Mouse (Mus musculus) MEL (cell line): Measurements from ENCODE around the gene Aqp11. TPM values are rescaled to one million over a fixed set of nuclear protein-coding genes. Genes with fewer than 3 reads are reported as not detected.

Source experiments
- DNase-seq: peaks from one replicate; pipeline ENCODE4 v3.0.0; 2011; ENCODE audit warnings: low read depth, low spot score
- H3K27ac ChIP-seq: 2 replicates; pipeline ENCODE4 v1.5.1; 2012; ENCODE audit warnings: low read depth, mild to moderate bottlenecking, control low read depth, low read length, moderate library complexity; ENCODE audit not compliant: control insufficient read depth
- H3K27me3 ChIP-seq, 2 experiments: fragments of 150-350 bp in 1 of 2; sonication (generic) in 1 of 2; 2 replicates each; pipeline ENCODE4 v1.6.1; 2012; ENCODE audit warnings: low read length in 2 of 2, mild to moderate bottlenecking in 2 of 2, improper control_type of control experiment in 1 of 2, moderate library complexity in 1 of 2; ENCODE audit not compliant: insufficient read depth in 2 of 2, control insufficient read depth in 1 of 2
- H3K36me3 ChIP-seq, 2 experiments: 2 replicates each; pipeline ENCODE4 v1.6.1; 2012 to 2014; ENCODE audit warnings: low read length in 2 of 2, improper control_type of control experiment in 1 of 2, inconsistent platforms in 1 of 2, mild to moderate bottlenecking in 1 of 2; ENCODE audit not compliant: insufficient read depth in 2 of 2, control insufficient read depth in 1 of 2
- H3K4me1 ChIP-seq, 2 experiments: fragments of 150-350 bp in 1 of 2; sonication (generic) in 1 of 2; 2 replicates each; pipeline ENCODE4 v1.6.1; 2012; ENCODE audit warnings: low read length in 2 of 2, improper control_type of control experiment in 1 of 2, mild to moderate bottlenecking in 1 of 2; ENCODE audit not compliant: insufficient read depth in 2 of 2, control insufficient read depth in 1 of 2
- H3K4me3 ChIP-seq, 2 experiments: fragments of 150-350 bp in 1 of 2; sonication (generic) in 1 of 2; 2 replicates each; pipeline ENCODE4 v1.5.1; 2012; ENCODE audit warnings: low read depth in 2 of 2, low read length in 2 of 2, mild to moderate bottlenecking in 2 of 2, moderate library complexity in 2 of 2, control low read depth in 1 of 2, improper control_type of control experiment in 1 of 2; ENCODE audit not compliant: control insufficient read depth in 1 of 2, insufficient read depth in 1 of 2
- H3K79me2 ChIP-seq: 2 replicates; pipeline ENCODE4 v1.6.1; 2012; ENCODE audit warnings: mild to moderate bottlenecking, low read length, moderate library complexity; ENCODE audit not compliant: control insufficient read depth, poor library complexity, insufficient read depth
- H3K9ac ChIP-seq: 2 replicates; pipeline ENCODE4 v1.6.1; 2012; ENCODE audit warnings: low read depth, mild to moderate bottlenecking, control low read depth, low read length, moderate library complexity; ENCODE audit not compliant: control insufficient read depth, poor library complexity, severe bottlenecking
- H3K9me3 ChIP-seq: fragments of 150-350 bp; sonication (generic); replicated peaks from 2 replicates; pipeline ENCODE4 v1.6.1; 2012; ENCODE audit warnings: mild to moderate bottlenecking, low read length, improper control_type of control experiment, moderate library complexity; ENCODE audit not compliant: insufficient read depth
- E2F4 ChIP-seq: IDR thresholded peaks from 2 replicates; pipeline ENCODE4 v1.6.1; 2011; ENCODE audit warnings: low read depth, low read length, improper control_type of control experiment, borderline replicate concordance
- ETS1 ChIP-seq: IDR thresholded peaks from 2 replicates; pipeline ENCODE4 v1.6.1; 2012; ENCODE audit warnings: low read depth, mild to moderate bottlenecking, inconsistent platforms, low read length, improper control_type of control experiment, moderate library complexity
- GABPA ChIP-seq: IDR thresholded peaks from 2 replicates; pipeline ENCODE4 v1.6.1; 2012; ENCODE audit warnings: low read depth, mild to moderate bottlenecking, inconsistent platforms, low read length, improper control_type of control experiment, moderate library complexity
- HCFC1 ChIP-seq: IDR thresholded peaks from 2 replicates; pipeline ENCODE4 v1.6.1; 2012; ENCODE audit warnings: low read depth, mild to moderate bottlenecking, inconsistent platforms, low read length, improper control_type of control experiment, moderate library complexity
- MAFK ChIP-seq: IDR thresholded peaks from 2 replicates; pipeline ENCODE4 v1.6.1; 2011; ENCODE audit warnings: low read depth, mild to moderate bottlenecking, low read length, improper control_type of control experiment, borderline replicate concordance
- MAZ ChIP-seq: IDR thresholded peaks from 2 replicates; pipeline ENCODE4 v1.6.1; 2012; ENCODE audit warnings: low read depth, mild to moderate bottlenecking, inconsistent platforms, low read length, improper control_type of control experiment
- MYB ChIP-seq: IDR thresholded peaks from 2 replicates; pipeline ENCODE4 v1.6.1; 2011; ENCODE audit warnings: mild to moderate bottlenecking, low read depth, low read length, improper control_type of control experiment
- MYC ChIP-seq: IDR thresholded peaks from 2 replicates; pipeline ENCODE4 v1.6.1; 2011; ENCODE audit warnings: low read depth, mild to moderate bottlenecking, low read length, improper control_type of control experiment, moderate library complexity
- NELFE ChIP-seq: IDR thresholded peaks from 2 replicates; pipeline ENCODE4 v1.6.1; 2011; ENCODE audit warnings: low read depth, low read length, improper control_type of control experiment
- RAD21 ChIP-seq: IDR thresholded peaks from 2 replicates; pipeline ENCODE4 v1.6.1; 2011; ENCODE audit warnings: mild to moderate bottlenecking, low read depth, low read length, improper control_type of control experiment
- SIN3A ChIP-seq: IDR thresholded peaks from 2 replicates; pipeline ENCODE4 v1.6.1; 2012; ENCODE audit warnings: low read length, improper control_type of control experiment, inconsistent platforms
- TBP ChIP-seq: IDR thresholded peaks from 2 replicates; pipeline ENCODE4 v1.8.0; 2011; ENCODE audit warnings: low read depth, low read length, improper control_type of control experiment
- TCF12 ChIP-seq: IDR thresholded peaks from 2 replicates; pipeline ENCODE4 v1.6.1; 2014; ENCODE audit warnings: low read depth, mild to moderate bottlenecking, inconsistent platforms, low read length, improper control_type of control experiment, moderate library complexity
- USF1 ChIP-seq: IDR thresholded peaks from 2 replicates; pipeline ENCODE4 v1.6.1; 2014; ENCODE audit warnings: low read depth, mild to moderate bottlenecking, inconsistent platforms, low read length, improper control_type of control experiment, moderate library complexity
- ZMIZ1 ChIP-seq: IDR thresholded peaks from 2 replicates; pipeline ENCODE4 v1.6.1; 2012; ENCODE audit warnings: low read depth, mild to moderate bottlenecking, inconsistent platforms, low read length, improper control_type of control experiment, moderate library complexity
- polyA plus RNA-seq, 2 experiments: library from polyadenylated mRNA; stranded (reverse) in 1 of 2; unstranded in 1 of 2; fragments of >175 nt in 1 of 2; fragments of >200 nt in 1 of 2; gene quantifications; 2 replicates each; pipeline versions ENCODE4 v1.2.1 to v1.2.4; 2012; ENCODE audit warnings: low replicate concordance in 2 of 2, low read depth in 1 of 2; ENCODE audit not compliant: insufficient read length in 2 of 2, insufficient read depth in 1 of 2, missing spikeins in 1 of 2
- total RNA-seq: library from RNA; depleted of rRNA; stranded (reverse); fragments of 300-350 nt; gene quantifications from 2 replicates; pipeline ENCODE4 v1.2.3, GENCODE M21; 2012

The Aqp11 gene
- total and polyA plus RNA-seq, 3 experiments, result 0.89 to 3.9 TPM; not detected in 1

DNA sequence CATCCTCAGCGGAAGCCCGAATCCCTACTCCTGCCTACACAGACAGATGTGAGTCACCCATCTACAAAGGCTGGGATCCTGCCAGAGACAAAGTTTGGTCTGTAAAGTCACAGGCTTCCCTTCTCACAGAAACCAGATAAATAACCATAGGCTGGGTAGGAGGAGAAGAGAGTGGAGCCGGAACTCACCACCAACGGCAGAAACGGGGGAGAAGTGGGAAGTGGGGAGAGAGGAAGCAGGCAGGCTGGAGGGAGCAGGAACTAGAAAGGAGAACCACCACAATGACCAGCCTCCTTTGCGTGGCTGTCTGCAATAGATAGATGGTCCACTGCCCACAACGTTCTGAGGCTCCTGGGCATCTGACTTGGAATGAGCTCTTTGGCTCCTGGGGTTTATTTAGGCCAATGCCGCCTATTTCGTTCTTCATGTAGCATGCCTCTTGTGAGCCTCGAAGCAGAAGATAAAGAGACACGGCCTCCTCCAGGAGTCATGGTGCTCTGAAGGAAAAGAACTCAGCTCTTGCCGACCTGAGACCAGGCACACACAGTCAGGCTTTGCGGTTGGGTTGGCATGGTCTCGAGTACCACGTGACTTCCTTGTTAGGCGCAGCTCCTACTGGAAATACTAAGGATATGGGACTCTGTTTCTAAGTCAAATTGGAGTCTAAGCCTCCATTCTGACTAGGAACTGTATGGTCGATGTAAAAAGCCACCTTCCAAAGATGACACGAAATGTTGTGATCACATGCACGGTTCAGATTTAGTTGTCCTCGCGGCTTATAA is 27.3 kb upstream of the Aqp11 start (continued):
- TF ChIP-seq NELFE, result no peak
- no peak for TF ChIP-seq E2F4
- TF ChIP-seq MYC, result 0 out of 2 replicates have a peak, but pooled peaks have one; percentile 20
- 0 out of 2 replicates have a peak, but pooled peaks have one; percentile 44 for TF ChIP-seq TBP

DNA sequence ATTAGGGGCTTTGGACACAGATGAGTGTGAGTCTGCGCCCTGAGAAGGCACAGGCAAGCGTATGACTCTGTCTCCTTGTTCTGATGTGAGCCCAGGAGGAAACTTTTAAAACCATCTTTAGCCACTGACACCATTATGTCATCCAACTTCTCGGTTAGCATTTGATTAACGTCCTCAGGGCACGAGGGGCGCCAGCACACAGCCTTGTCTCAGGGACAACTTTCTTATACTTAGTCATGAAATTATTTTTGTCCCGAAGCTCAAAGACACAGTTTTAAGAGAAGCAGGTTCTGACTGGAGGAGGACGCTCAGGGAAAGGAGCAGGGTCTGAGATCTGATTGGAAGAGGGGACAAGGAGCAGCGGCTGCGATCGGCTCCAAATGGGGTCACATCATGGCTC is 26.5 kb upstream of the Aqp11 start:
- Histone ChIP-seq H3K27ac (no peak overlapping the region; the same call in 1 of the 2 replicates), H3K27me3 (no peaks in the 10 kb centered on the region), H3K79me2 (no peaks in the 10 kb centered on the region), H3K36me3 (peaks cover 0 to 7% of the 10 kb centered on the region in 2 experiments; a peak in 2 of 4 replicates), H3K4me1 (peaks cover 0 to 30% of the 10 kb centered on the region in 2 experiments; a peak in 2 of 4 replicates), H3K9me3 (no peaks in the 10 kb centered on the region), H3K9ac (no peak overlapping the region), H3K4me3 (no peak overlapping the region)
- DNase-seq, result no peak
- TF ChIP-seq MAZ (no peak), TCF12 (no peak), ZMIZ1 (no peak), MAFK (no peak), GABPA (no peak), RAD21 (no peak)

GRCm38 (mm10) chr7:97756967-97757881 is 19.1 kb upstream of the Aqp11 start:
- Histone ChIP-seq H3K79me2 (no peaks in the 10 kb centered on the region), H3K9me3 (no peaks in the 10 kb centered on the region), H3K36me3 (no peaks in the 10 kb centered on the region), H3K27ac (no peak overlapping the region), H3K4me1 (no peaks in the 10 kb centered on the region), H3K9ac (no peak overlapping the region)
- DNase-seq, result no peak
- no peak for TF ChIP-seq HCFC1
- no peak for TF ChIP-seq SIN3A
- no peak for TF ChIP-seq USF1
- no peak for TF ChIP-seq MYB
- no peak for TF ChIP-seq ETS1
- TF ChIP-seq NELFE, result no peak
- TF ChIP-seq MYC, result no peak
- TF ChIP-seq, all 39 proteins: peak for 0
- H3K4me3 ChIP-seq, result no peak overlapping the region
- no peaks in the 10 kb centered on the region; a peak in 1 of 4 replicates for H3K27me3 ChIP-seq
